Mouse (Mus musculus) hindbrain, embryonic 16.5 days (tissue): ENCODE measurements at regions not wholly inside any gene's neighbourhood (a gene's known extent, or its start where the extent isn't known, plus 50 kb on each side); places are given as distances from the start of the nearest gene placed in this dataset.
"Not testable (repeated sequence)": the region's sequence is repeated elsewhere in the genome, so short reads cannot be mapped to it uniquely, and the experiment has no call there.

Experiments used
- ATAC-seq: fragments of 200-750 bp; cut with Nextera tagmentation; 2 replicates; pipeline ENCODE4 v1.8.0; 2017; ENCODE audit warnings: moderate TSS enrichment, moderate library complexity
- H3K27ac ChIP-seq: fragments of 300-500 bp; sonication (generic); 2 replicates; pipeline ENCODE4 v1.5.1; 2014; ENCODE audit warnings: low read depth, mild to moderate bottlenecking, control low read depth, low read length, moderate library complexity
- H3K27me3 ChIP-seq: fragments of 300-500 bp; sonication (generic); replicated peaks from 2 replicates; pipeline ENCODE4 v1.6.1; 2014; ENCODE audit warnings: low read length; ENCODE audit not compliant: control insufficient read depth, insufficient read depth
- H3K36me3 ChIP-seq: fragments of 300-500 bp; sonication (generic); 2 replicates; pipeline ENCODE4 v1.6.1; 2014; ENCODE audit warnings: mild to moderate bottlenecking, low read length, moderate library complexity, mixed read lengths; ENCODE audit not compliant: control insufficient read depth, insufficient read depth
- H3K4me1 ChIP-seq: fragments of 300-500 bp; sonication (generic); 2 replicates; pipeline ENCODE4 v1.6.1; 2014; ENCODE audit warnings: low read depth, low read length; ENCODE audit not compliant: control insufficient read depth, insufficient read depth
- H3K4me2 ChIP-seq: fragments of 300-500 bp; sonication (generic); 2 replicates; pipeline ENCODE4 v1.6.1; 2014; ENCODE audit warnings: mild to moderate bottlenecking, low read length, control low read depth, moderate library complexity
- H3K4me3 ChIP-seq: fragments of 300-500 bp; sonication (generic); 2 replicates; pipeline ENCODE4 v1.5.1; 2014; ENCODE audit warnings: mild to moderate bottlenecking, low read length, control low read depth, moderate library complexity
- H3K9ac ChIP-seq: fragments of 300-500 bp; sonication (generic); 2 replicates; pipeline ENCODE4 v1.6.1; 2014; ENCODE audit warnings: low read depth, mild to moderate bottlenecking, control low read depth, low read length, moderate library complexity
- H3K9me3 ChIP-seq: fragments of 300-500 bp; sonication (generic); 2 replicates; pipeline ENCODE4 v1.6.1; 2014; ENCODE audit warnings: mild to moderate bottlenecking, low read length, moderate library complexity; ENCODE audit not compliant: control insufficient read depth
- WGBS: fragments of 180-500 bp; shearing (Covaris S2); extraction: QIAGEN DNeasy Blood & Tissue Kit; methylation state at CpG from one replicate; pipeline ENCODE4 v1.1.7; 2014; 5-methylcytosine and 5-hydroxymethylcytosine counted together

DNA sequence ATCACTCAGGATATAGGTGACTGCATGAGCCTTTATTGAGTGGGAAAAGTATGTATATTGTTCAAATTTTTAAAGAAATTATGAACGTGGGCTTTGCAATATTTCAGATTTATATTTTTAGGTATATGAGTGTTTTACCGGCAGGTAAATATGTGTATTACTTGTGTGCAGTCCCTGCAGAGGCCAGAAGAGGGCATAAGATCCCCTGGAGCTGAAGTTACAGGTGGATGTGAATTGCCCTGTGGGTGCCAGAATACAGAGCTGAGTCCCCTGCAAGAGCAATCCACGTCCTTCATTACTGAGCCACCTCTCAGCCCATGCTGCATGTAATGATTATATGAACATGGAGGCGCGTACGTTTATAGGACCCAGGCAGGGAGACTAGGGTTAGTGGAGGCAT, 174.8 kb downstream of the Katnal1 start:
- no peak overlapping the region for H3K4me2 ChIP-seq
- 96% methylated on average over 6 of the region's 6 CpGs for WGBS
- no peak overlapping the region for H3K27ac ChIP-seq
- ATAC-seq = no peak
- H3K4me1 ChIP-seq = no peaks in the 10 kb centered on the region
- H3K9ac ChIP-seq = no peak overlapping the region
- H3K4me3 ChIP-seq = no peak overlapping the region
- no peaks in the 10 kb centered on the region for H3K36me3 ChIP-seq
- H3K9me3 ChIP-seq = no peaks in the 10 kb centered on the region
- no peaks in the 10 kb centered on the region for H3K27me3 ChIP-seq

GRCm38 (mm10) chr5:148753457-148753856, 175.7 kb downstream of the Katnal1 start:
- H3K27ac ChIP-seq = no peak overlapping the region
- H3K27me3 ChIP-seq = no peaks in the 10 kb centered on the region
- H3K4me3 ChIP-seq = no peak overlapping the region
- no peak overlapping the region for H3K9ac ChIP-seq
- 84% methylated on average over 4 of the region's 4 CpGs for whole genome bisulfite sequencing
- no peak for ATAC-seq
- H3K4me2 ChIP-seq = no peak overlapping the region
- H3K4me1 ChIP-seq = no peaks in the 10 kb centered on the region
- H3K36me3 ChIP-seq = no peaks in the 10 kb centered on the region
- no peaks in the 10 kb centered on the region for H3K9me3 ChIP-seq

GRCm38 (mm10) chr5:148751980-148752379, 177.1 kb downstream of the Katnal1 start:
- Histone ChIP-seq H3K27ac (no peak overlapping the region), H3K4me2 (no peak overlapping the region), H3K9ac (no peak overlapping the region), H3K36me3 (no peaks in the 10 kb centered on the region), H3K4me3 (no peak overlapping the region), H3K4me1 (no peaks in the 10 kb centered on the region), H3K9me3 (no peaks in the 10 kb centered on the region), H3K27me3 (no peaks in the 10 kb centered on the region)
- WGBS = 92% methylated on average over 13 of the region's 13 CpGs
- ATAC-seq = no peak

GRCm38 (mm10) chr5:148750002-148750734, 179.0 kb downstream of the Katnal1 start:
- Histone ChIP-seq H3K27me3 (no peaks in the 10 kb centered on the region), H3K27ac (no peak overlapping the region), H3K4me3 (no peak overlapping the region), H3K4me1 (no peaks in the 10 kb centered on the region), H3K9me3 (no peaks in the 10 kb centered on the region), H3K9ac (no peak overlapping the region), H3K4me2 (no peak overlapping the region), H3K36me3 (no peaks in the 10 kb centered on the region)
- no peak for ATAC-seq
- 87% methylated on average over 16 of the region's 16 CpGs for WGBS

GRCm38 (mm10) chr5:148747972-148748764, 181.0 kb downstream of the Katnal1 start:
- ATAC-seq = no peak
- Histone ChIP-seq H3K9ac (no peak overlapping the region), H3K27me3 (no peaks in the 10 kb centered on the region), H3K27ac (no peak overlapping the region), H3K4me3 (no peak overlapping the region), H3K36me3 (no peaks in the 10 kb centered on the region), H3K4me1 (no peaks in the 10 kb centered on the region), H3K9me3 (no peaks in the 10 kb centered on the region), H3K4me2 (no peak overlapping the region)
- 87% methylated on average over 21 of the region's 21 CpGs for WGBS

GRCm38 (mm10) chr5:148747549-148747948, 181.6 kb downstream of the Katnal1 start:
- no peaks in the 10 kb centered on the region for H3K4me1 ChIP-seq
- H3K36me3 ChIP-seq = no peaks in the 10 kb centered on the region
- WGBS = 78% methylated on average over 3 of the region's 3 CpGs
- no peak for ATAC-seq
- no peak overlapping the region for H3K27ac ChIP-seq
- H3K27me3 ChIP-seq = no peaks in the 10 kb centered on the region
- H3K4me3 ChIP-seq = no peak overlapping the region
- no peaks in the 10 kb centered on the region for H3K9me3 ChIP-seq
- H3K4me2 ChIP-seq = no peak overlapping the region
- H3K9ac ChIP-seq = no peak overlapping the region

DNA sequence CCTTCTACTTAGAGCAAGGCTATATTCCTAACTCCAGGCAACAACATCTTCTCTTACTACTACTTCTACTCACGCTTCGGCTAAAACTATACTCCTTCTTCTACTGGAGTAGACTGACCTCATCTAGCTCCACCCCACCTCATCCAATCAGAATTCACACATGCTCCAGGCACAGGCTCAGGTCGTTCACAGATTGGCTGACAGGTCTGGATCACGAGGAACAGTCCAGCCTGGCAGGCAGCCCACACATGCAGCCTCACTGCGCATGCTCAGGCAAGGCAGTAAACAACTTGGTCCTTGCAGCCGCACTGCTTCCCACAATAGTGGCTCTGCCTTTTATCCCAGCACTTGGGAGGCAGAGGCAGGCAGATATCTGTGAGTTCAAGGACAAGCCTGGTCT, 182.4 kb downstream of the Katnal1 start:
- H3K27ac ChIP-seq = not testable (repeated sequence)

GRCm38 (mm10) chr5:148744676-148745391, 184.3 kb downstream of the Katnal1 start:
- 67% methylated on average over 7 of the region's 7 CpGs for WGBS
- ATAC-seq = no peak
- H3K9ac ChIP-seq = no peak overlapping the region
- no peak overlapping the region for H3K4me2 ChIP-seq
- no peaks in the 10 kb centered on the region for H3K27me3 ChIP-seq
- H3K9me3 ChIP-seq = no peaks in the 10 kb centered on the region
- no peak overlapping the region for H3K4me3 ChIP-seq
- H3K4me1 ChIP-seq = peaks cover 2% of the 10 kb centered on the region; the same call in 1 of the 2 replicates
- H3K36me3 ChIP-seq = no peaks in the 10 kb centered on the region
- no peak overlapping the region for H3K27ac ChIP-seq

More for the DNA sequence above, 182.4 kb downstream of the Katnal1 start:
- H3K9ac ChIP-seq, H3K4me1 ChIP-seq, H3K4me2 ChIP-seq, H3K4me3 ChIP-seq, ATAC-seq, H3K27me3 ChIP-seq, H3K36me3 ChIP-seq, H3K9me3 ChIP-seq: not testable (repeated sequence)
- 68% methylated on average over 6 of the region's 6 CpGs for WGBS
